Mouse (Mus musculus) v-Abl transformed pro-B cells (cell line): Measurements from ENCODE around the gene Mef2d.

Experiments
- in situ Hi-C, 2 experiments: fragments of 400-800 bp; cut with MboI; formaldehyde crosslinking; loops; one replicate each; pipeline ENCODE4 v1.15.1; 2025; ENCODE audit not compliant: unreplicated experiment in 2 of 2

Gene Mef2d

GRCm38 (mm10) chr3:88136945-88137494 is 5.2 kb upstream of the Mef2d start:
- in situ Hi-C loops, result loop anchor here in 1 of 2 experiments (5.0 kb wide), 1 partner anchor 40 kb away; no protein-coding TSS in a partner anchor

GRCm38 (mm10) chr3:88137821-88138220 is 4.4 kb upstream of the Mef2d start:
- in situ Hi-C loops, result loop anchor here in 1 of 2 experiments (5.0 kb wide), 1 partner anchor 39 kb away; no protein-coding TSS in a partner anchor

GRCm38 (mm10) chr3:88138336-88139242 is 3.6 kb upstream of the Mef2d start:
- in situ Hi-C loops, result loop anchor here in 1 of 2 experiments (5.0 kb wide), 1 partner anchor 39 kb away; no protein-coding TSS in a partner anchor

- in situ Hi-C loops, result loop anchor here in 1 of 2 experiments (5.0 kb wide), 1 partner anchor 38 kb away; no protein-coding TSS in a partner anchor
Observed at GRCm38 (mm10) chr3:88139243-88140177, 2.7 kb upstream of the Mef2d start.

GRCm38 (mm10) chr3:88140178-88140902 is 1.8 kb upstream of the Mef2d start:
- in situ Hi-C loops, result no loop called here

- in situ Hi-C loops, result no loop called here
Observed at GRCm38 (mm10) chr3:88140903-88141430, 1.2 kb upstream of the Mef2d start.

GRCm38 (mm10) chr3:88141439-88141786 is 759 bp upstream of the Mef2d start:
- in situ Hi-C loops, result no loop called here

GRCm38 (mm10) chr3:88142546-88142915 is 359 bp downstream of the Mef2d start:
- in situ Hi-C loops, result no loop called here

- in situ Hi-C loops, result no loop called here
Observed at GRCm38 (mm10) chr3:88142916-88143771, 972 bp downstream of the Mef2d start.

- in situ Hi-C loops, result no loop called here
Observed at GRCm38 (mm10) chr3:88143961-88144486, 1.9 kb downstream of the Mef2d start.

- in situ Hi-C loops, result no loop called here
Observed at GRCm38 (mm10) chr3:88144648-88145410, 2.7 kb downstream of the Mef2d start.

GRCm38 (mm10) chr3:88145411-88145782 is 3.2 kb downstream of the Mef2d start:
- in situ Hi-C loops, result no loop called here

GRCm38 (mm10) chr3:88145952-88146351 is 3.8 kb downstream of the Mef2d start:
- in situ Hi-C loops, result no loop called here

- in situ Hi-C loops, result no loop called here
Observed at GRCm38 (mm10) chr3:88146376-88147112, 4.4 kb downstream of the Mef2d start.

- in situ Hi-C loops, result no loop called here
Observed at GRCm38 (mm10) chr3:88147444-88147843, 5.3 kb downstream of the Mef2d start.

- in situ Hi-C loops, result no loop called here
Observed at GRCm38 (mm10) chr3:88147866-88148265, 5.7 kb downstream of the Mef2d start.

GRCm38 (mm10) chr3:88148354-88148753 is 6.2 kb downstream of the Mef2d start:
- in situ Hi-C loops, result no loop called here
